Mouse (Mus musculus) bone marrow macrophage, adult 2 months (primary cell): ENCODE measurements around the gene Cpxm2. TPM values are rescaled to one million over a fixed set of nuclear protein-coding genes. Genes with fewer than 3 reads are reported as not detected.

Experiments
- H3K27ac ChIP-seq: 2 replicates; pipeline ENCODE4 v1.5.1; 2012; ENCODE audit warnings: low read depth, low read length; ENCODE audit not compliant: insufficient read depth
- H3K4me1 ChIP-seq: 2 replicates; pipeline ENCODE4 v1.6.1; 2012; ENCODE audit warnings: low read length; ENCODE audit not compliant: control insufficient read depth, insufficient read depth
- H3K4me3 ChIP-seq: 2 replicates; pipeline ENCODE4 v1.5.1; 2012; ENCODE audit warnings: mild to moderate bottlenecking, low read length, moderate library complexity; ENCODE audit not compliant: insufficient read depth
- CTCF ChIP-seq: IDR thresholded peaks from 2 replicates; pipeline ENCODE4 v1.5.1; 2012; ENCODE audit warnings: low read depth, mild to moderate bottlenecking, low read length, moderate library complexity
- POLR2A ChIP-seq: IDR thresholded peaks from 2 replicates; pipeline ENCODE4 v1.6.1; 2012; ENCODE audit warnings: mild to moderate bottlenecking, low read depth, low read length, borderline replicate concordance
- polyA plus RNA-seq: library from polyadenylated mRNA; stranded (reverse); fragments of >200 nt; gene quantifications from 2 replicates; pipeline ENCODE4 v1.2.4, GENCODE M21; 2012; ENCODE audit not compliant: missing spikeins, insufficient read depth, insufficient read length

Cpxm2 gene
- not detected in 2 replicates for polyA plus RNA-seq

DNA sequence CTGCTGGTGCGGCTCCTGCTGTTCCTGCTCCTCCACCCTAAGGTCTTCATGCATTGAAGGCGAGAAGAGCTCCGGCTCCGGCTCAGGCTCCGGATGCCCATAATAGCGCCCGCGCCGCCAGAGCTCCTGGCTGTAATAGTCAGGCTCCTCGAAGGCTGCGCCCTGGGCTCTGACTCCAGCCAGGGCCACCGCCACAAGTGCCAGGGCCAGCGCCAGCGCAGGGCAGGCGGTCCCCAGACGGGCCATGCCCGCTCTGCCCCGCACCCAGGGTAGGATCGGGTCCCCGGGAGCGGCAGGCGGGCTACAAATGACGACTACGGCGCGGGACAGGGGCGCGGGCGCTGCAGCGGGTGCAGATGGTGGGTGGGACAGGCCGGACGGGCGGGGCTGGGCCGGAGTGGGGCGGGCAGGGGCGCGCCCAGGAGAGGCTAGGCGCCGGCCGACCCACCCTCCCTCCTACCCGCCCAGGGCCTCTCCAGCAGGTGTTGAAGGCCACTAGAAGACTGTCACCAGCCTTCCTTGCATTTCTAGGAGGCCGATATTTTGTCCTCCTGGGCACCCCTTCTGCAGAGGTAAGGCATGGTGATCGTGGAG lies at the start of gene Cpxm2:
TSS of gene Cpxm2 (minus strand) at position 372 of the 594 bp plus-strand sequence.
- Histone ChIP-seq H3K4me1 (no peaks in the 10 kb centered on the region), H3K4me3 (no peak within 1 kb of the TSS), H3K27ac (no peak within 1 kb of the TSS)
- TF ChIP-seq POLR2A (no peak), CTCF (no peak)

DNA sequence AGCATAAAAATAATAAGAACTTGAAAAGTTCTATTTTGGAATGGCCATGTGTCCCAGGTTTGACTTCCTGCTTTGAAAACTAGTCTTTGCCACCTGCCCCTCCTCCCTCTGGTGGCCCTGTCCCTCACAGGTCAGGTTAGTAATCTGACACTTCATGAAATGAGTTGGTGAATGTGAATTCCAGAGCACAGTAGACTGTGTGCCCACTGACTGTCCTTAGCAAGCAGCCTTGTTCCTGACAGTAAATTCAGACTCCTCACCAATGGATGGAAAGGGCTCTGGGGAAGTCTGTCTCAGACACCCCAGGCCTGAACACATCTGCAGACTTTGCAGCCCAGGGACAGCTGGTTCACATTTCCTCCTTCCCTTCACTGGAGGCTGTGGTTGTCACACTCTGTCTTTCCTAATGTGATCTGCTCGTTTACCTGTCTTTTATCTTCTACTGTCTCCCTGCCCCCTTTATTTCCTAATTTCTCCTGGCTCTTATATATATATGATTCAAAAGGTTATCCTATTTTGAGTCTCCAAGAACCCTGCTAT lies 49.6 kb upstream of the Cpxm2 start:
- Histone ChIP-seq H3K4me3 (no peak overlapping the region), H3K27ac (no peak overlapping the region), H3K4me1 (no peaks in the 10 kb centered on the region)
- TF ChIP-seq POLR2A (no peak), CTCF (no peak)

DNA sequence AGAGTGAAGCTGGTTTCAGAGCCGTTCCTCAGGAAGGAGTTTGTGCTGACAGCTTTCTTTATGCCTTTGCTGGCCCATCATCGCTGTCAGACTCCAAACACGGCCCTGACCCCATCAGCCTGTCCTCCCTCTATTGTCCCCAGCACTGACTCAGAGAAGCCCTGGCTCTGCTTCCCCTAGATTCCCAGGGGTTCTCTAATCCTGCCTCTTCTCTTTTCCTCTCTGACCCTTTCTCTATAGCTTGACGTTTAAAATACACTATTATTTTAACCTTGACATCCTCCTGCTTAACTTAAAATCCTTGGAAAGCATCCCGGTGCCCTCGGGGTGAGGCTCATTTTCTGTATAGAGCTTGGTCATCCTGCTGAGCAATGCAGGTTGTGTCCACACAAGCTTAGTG lies 45.1 kb upstream of the Cpxm2 start:
- no peak overlapping the region for H3K27ac ChIP-seq
- TF ChIP-seq CTCF (no peak), POLR2A (no peak)

DNA sequence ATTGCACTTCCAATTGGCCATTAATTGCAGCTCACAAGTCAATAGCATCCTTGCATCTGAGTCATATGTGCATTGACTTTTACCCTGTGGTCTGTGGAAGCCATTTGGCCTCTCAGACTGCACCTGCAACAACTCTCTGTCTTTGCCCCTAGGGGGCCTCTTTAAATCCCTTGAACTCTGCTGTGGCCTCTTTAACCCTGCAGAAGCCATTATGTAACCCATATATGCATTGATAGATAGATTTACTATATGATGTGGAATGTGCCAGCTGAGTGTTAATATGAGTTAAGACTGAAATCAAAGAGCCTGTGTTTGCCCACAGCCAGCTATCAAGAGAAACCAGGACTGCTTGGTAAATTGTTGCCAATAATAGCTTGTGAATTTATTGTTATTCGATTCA lies 44.3 kb upstream of the Cpxm2 start:
- no peak for TF ChIP-seq CTCF
- no peak for TF ChIP-seq POLR2A
- H3K4me3 ChIP-seq, result no peak overlapping the region
- no peak overlapping the region for H3K27ac ChIP-seq
- H3K4me1 ChIP-seq, result no peaks in the 10 kb centered on the region

More for the DNA sequence above, 45.1 kb upstream of the Cpxm2 start:
- H3K4me1 ChIP-seq, result no peaks in the 10 kb centered on the region
- no peak overlapping the region for H3K4me3 ChIP-seq

DNA sequence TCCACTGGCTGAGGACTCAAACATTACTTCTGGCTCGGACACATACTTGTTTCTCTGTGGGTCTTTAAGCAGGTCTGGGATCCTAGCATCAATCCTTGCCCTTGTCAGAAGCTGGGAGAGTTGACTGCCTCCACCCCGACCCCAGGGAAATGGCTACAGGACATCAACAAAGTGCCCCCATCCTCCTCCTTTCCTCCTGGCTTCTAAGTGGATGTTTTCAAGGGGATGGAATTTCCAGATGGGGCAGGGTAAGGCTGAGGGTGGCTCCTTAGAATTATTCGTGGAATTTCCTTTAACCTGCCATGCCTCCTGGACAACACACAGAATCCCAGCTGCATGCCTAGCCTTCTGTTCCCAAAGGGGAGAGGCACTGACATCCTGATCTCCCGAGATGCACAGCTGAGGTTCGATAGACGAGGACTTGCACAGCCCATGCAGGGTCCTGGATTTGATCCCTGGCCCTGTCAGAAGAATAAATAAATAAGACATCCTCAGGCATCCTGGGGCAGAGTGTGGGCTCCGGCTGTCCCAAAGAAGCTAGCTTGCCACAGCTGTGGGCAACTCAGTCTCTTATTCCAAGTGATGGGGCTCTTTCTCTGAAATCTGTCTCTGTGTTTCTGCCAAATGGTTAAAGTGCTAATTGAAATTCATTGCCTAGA lies 43.4 kb upstream of the Cpxm2 start:
- Histone ChIP-seq H3K27ac (no peak overlapping the region), H3K4me1 (no peaks in the 10 kb centered on the region), H3K4me3 (no peak overlapping the region)
- TF ChIP-seq CTCF (no peak), POLR2A (no peak)

DNA sequence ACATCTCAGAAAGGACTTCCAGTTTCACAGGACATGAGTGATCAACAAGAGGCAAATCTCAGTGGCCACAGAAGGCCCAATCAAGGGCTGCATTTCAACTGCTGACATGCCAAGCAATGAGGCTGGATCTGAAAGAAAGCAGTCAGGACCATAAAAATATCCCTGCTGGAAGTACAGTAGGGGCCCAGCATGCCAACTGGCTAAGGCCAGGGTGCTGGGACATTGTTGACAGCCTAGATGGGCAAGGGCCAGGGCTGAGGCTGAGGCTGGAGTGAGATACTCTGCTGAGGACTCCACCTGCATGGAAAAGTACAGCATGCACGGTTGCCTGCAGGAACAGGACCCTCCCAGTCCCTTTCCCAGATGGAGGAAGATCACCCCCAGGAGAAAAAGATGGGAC lies 42.0 kb upstream of the Cpxm2 start:
- TF ChIP-seq CTCF (no peak), POLR2A (no peak)
- no peak overlapping the region for H3K27ac ChIP-seq

DNA sequence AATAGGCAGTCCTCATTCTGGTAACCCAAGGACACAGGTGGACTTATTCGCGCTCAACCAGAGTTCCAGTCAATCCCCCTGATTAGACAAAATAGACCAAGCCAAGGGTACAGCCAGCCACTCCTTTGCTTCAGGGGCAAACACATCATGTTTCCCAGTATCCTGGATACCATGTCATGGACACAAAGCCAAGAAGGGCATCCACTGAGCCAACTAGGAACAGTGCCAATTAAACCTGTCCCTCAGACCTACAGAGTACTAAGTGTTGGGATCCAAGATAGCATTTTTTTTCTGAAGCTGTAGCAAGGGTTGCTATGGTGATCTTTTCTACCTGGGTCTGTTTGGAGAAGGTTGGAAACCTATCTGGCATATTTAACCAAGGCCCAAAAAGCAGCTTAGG lies 39.1 kb upstream of the Cpxm2 start:
- H3K27ac ChIP-seq, result no peak overlapping the region

More for the DNA sequence above, 42.0 kb upstream of the Cpxm2 start:
- Histone ChIP-seq H3K4me3 (no peak overlapping the region), H3K4me1 (no peaks in the 10 kb centered on the region)

DNA sequence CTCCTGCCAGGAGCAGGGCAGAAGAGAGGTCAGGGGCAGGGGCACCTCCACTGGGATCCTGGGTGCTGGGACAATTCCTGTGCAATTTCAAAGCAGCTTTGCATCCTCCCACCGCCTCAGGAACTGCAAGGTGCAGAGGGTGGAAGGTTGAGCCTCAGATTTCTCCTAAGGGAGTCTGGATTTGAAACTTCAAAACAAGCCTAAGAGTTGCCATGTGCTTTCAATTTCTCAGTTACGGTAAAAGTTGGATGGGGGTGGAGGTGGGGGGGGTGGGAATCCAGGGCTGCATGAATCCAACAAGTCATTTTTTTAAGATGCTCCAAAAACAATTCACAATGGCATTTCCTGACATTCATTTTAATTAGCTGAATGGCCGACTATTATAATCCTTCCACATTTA lies 32.9 kb upstream of the Cpxm2 start:
- Histone ChIP-seq H3K4me3 (no peak overlapping the region), H3K27ac (no peak overlapping the region), H3K4me1 (no peaks in the 10 kb centered on the region)
- TF ChIP-seq POLR2A, result no peak
- no peak for TF ChIP-seq CTCF

More for the DNA sequence above, 39.1 kb upstream of the Cpxm2 start:
- no peaks in the 10 kb centered on the region for H3K4me1 ChIP-seq
- TF ChIP-seq CTCF, result no peak
- TF ChIP-seq POLR2A, result no peak
- no peak overlapping the region for H3K4me3 ChIP-seq

DNA sequence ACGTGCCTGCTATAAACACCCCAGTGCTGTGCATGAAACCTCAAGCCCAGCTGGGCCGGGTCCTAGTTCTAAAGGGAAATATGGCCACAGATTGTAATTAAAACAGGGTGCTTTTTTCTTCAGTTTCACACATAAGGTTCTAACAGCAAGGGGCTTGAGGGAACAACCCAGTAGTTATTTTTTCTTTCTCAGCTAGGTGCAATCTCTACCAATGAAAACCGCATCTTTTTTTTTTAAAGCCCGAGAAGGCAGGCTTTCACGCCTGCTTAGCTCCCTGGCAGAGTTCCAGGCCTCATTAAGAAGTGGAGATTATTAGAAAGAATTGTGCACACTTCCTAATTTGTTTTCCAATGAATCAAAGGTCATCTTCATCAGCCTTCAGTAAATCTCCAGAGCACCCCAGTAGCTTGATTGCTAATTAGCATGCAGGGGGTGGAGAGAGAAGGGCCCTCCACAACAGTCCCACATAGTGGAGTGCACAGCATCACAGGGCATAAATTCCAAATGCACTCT lies 29.4 kb upstream of the Cpxm2 start:
- no peak overlapping the region for H3K4me3 ChIP-seq
- H3K4me1 ChIP-seq, result no peaks in the 10 kb centered on the region
- TF ChIP-seq POLR2A, result no peak
- TF ChIP-seq CTCF, result no peak
- H3K27ac ChIP-seq, result no peak overlapping the region
